Mouse (Mus musculus) lung, postnatal 4 days (tissue): ENCODE data around the gene Bub1.

Source experiments
- DNase-seq, 2 experiments: peaks; one replicate each; pipeline ENCODE4 v3.0.0; 2021

Gene Bub1

GRCm38 (mm10) chr2:127831401-127832102, at the start of gene Bub1:
Gene Bub1, minus strand, starts transcription at chr2:127831865.
- peak; percentile 95 for DNase-seq

DNA sequence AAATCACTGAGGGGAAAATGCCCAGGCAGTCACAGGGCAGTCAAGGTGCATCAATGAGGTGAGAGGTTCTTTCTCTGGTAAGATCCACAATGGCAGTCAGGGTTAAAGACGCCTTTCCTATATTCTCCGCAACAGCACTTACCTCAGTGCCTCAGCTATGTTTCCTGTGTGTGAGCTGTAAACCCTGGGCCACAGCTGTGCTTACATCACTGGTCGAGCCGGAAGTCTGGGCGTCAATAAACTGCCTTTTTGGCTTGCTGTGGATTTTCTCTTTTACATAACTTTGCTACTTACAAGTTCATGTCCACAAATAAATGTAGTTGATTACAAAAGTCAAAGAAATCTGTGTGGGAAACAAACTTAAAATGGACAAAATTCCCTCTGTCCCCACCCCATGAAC, 49.4 kb upstream of the Bub1 start:
- no peak for DNase-seq

- DNase-seq, result no peak
Observed at GRCm38 (mm10) chr2:127864381-127864780, 32.7 kb upstream of the Bub1 start.

GRCm38 (mm10) chr2:127854332-127854991, 22.8 kb upstream of the Bub1 start:
- DNase-seq, result peak; percentile 81 to 94

- no peak for DNase-seq
Observed at GRCm38 (mm10) chr2:127850371-127850770, 18.7 kb upstream of the Bub1 start.

DNA sequence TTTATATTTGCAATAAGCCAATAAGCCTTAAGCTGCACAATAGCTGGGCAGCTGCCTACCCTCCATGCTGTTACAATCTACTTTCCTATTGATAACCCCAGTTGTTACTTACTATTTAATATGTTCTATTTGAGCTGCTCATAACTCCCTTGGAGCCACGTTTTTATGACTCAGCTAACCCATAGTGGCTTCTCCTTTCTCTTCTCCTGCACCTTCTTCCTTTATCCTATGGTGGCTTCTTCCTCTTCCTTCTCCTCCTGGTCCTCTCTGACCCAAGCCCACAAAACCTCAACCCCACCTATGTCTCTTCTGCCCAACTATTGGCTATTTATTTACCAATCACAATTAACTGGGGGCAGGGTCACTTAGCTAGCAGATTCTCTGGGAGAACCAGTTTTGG, 14.9 kb upstream of the Bub1 start:
- no peak for DNase-seq

- DNase-seq, result no peak
Observed at GRCm38 (mm10) chr2:127846008-127846407, 14.3 kb upstream of the Bub1 start.

DNA sequence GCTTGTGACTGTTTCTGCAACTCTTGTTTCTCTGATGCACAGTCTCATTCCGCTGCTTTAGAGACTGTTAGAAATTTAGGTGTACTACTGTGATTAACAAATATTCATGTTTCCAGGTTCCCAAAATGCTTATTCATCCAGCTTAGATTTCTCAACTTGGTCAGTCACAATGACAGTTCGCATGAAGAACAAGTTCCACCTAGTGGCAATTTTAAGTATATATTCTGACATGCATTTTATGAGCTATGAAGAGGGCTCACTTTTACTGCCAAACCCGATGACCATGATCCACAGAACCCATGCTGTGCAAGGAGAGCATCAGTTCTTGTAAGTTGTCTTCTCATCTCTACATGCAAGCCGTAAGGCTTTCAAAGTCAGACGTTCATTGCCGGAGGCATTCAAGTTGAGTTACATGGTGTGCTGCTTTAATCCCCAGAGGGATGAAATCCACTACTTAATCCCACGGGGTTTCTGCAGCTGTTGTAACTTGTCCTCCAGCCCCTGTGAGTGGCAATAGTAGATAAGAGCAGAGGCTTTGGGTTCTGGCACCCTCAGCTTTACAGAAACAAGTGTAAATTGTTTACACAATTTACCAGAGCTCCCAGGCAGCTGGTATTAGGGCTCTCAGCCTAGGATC, 13.8 kb upstream of the Bub1 start:
- no peak for DNase-seq

GRCm38 (mm10) chr2:127842421-127842820, 10.8 kb upstream of the Bub1 start:
- DNase-seq, result no peak

GRCm38 (mm10) chr2:127841402-127841801, 9.7 kb upstream of the Bub1 start:
- DNase-seq, result no peak

DNA sequence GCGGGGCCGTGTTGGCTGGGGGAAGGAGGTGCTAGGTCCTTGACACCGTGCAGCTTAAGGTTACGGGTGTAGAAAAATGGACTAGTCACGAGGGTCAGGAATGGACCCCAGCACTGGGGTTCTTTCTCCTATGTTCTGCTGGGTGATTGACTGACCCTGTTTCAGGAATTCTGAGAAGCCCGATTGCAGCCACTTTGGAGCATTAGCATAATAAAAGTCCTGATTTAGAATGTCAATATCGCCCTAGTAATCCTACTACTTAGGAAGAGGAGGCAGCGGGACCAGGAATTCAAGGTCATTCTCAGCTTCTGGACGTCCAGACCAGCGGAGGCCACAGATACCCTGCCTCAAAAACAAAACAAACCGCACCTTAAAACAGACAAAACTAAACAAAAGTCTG, 7.8 kb upstream of the Bub1 start:
- no peak for DNase-seq

GRCm38 (mm10) chr2:127838576-127838975, 6.9 kb upstream of the Bub1 start, which contains the start of gene Acoxl:
Gene Acoxl, plus strand, starts transcription at chr2:127838876.
- no peak for DNase-seq

- DNase-seq, result no peak
Observed at GRCm38 (mm10) chr2:127832833-127833190, 1.1 kb upstream of the Bub1 start.

DNA sequence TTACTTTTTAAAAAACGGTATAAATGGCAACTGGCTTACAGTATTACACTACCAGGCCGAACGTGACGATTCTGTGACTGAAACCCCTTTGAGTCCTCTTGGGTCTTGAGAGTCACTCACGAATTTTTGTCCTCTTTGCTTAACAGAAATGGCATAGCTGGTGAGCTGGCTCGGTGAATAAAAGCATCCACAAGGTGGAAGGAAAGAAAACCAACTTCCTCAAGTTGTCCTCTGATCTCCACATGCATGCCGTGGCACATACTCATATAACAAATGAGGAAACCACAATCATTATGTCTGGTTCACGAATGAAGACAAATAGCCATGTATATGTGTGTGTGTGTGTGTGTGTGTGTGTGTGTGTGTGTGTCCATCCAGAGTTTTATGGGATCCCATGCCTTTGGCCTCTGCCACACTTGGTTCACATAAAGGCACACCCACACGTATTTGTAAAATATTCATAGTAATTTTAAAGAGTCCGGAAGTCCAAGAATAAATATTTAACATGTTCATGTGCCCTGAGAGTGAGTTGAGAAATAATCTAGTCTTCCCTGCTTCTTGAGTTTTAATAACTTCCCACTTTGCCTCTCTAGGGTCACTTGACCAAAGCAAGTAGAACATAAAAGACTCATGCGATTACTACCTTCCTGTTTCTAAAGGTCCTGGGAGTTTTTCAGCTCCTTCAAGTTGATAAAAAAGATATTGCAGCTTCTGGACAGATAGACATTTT, 603 bp upstream of the Bub1 start:
- no peak for DNase-seq

DNA sequence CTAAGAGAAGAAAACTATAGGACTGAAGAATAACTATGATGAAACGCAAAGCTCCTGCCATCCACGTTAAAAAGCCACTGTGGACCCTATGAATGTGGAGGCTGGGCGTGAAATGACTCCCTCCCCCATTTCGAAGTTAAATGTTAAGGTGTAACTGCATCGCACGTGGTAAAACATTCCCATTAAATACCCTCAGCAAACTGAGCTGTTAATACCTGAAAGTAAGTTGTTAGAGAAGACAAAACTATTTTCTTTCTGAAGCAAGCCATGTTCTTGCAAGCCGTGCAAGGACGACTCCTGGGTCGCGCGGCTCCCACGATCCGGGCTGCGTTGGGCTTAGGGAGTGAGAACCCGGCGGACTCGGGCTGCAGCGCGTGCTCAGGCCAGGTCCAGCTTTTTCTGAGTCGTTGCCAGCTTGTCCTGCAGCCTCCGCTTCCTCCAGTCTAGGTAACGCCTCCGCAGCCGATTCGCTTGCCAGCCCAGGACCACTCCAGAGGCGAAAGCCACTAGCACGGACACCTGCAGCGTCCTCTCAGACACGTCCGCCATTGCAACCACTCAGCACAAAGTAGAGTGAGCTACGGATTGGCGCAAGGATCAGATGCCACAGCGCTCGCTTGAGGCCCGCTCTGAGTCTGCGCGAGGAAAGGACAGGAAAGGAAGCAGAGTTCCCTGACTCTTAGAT, 39.6 kb downstream of the Bub1 start, which contains the start of gene Mtln:
Gene Mtln (minus strand): TSS at position 570 of the 685 bp plus-strand sequence.
- DNase-seq, result peak; percentile 89 to 91

- DNase-seq, result no peak
Observed at GRCm38 (mm10) chr2:127789651-127790270, 41.9 kb downstream of the Bub1 start.

GRCm38 (mm10) chr2:127789138-127789537, 42.5 kb downstream of the Bub1 start:
- no peak for DNase-seq

- peak; percentile 90 for DNase-seq
Observed at GRCm38 (mm10) chr2:127788440-127789116, 43.1 kb downstream of the Bub1 start, which contains the start of gene Nphp1. Gene Nphp1, minus strand, starts transcription at chr2:127788897.

DNA sequence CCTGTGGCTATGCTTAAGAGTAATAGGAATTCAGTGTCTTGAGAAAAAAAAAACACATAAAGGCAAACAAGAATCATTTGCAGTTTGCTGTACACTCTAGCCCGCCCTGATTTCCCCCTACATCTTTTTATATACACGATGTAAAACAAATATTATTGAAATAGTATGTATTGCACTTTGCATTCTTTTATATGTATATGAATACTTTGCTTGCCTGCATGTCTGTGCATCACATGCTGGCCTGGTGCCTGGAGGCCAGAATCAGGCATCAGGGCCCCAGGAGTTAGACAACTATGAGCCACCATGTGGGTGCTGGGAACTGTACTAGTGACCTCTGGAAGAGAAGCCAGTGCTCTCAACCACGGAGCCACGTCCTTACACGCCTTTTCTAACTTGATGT, 44.4 kb downstream of the Bub1 start:
- DNase-seq, result no peak

DNA sequence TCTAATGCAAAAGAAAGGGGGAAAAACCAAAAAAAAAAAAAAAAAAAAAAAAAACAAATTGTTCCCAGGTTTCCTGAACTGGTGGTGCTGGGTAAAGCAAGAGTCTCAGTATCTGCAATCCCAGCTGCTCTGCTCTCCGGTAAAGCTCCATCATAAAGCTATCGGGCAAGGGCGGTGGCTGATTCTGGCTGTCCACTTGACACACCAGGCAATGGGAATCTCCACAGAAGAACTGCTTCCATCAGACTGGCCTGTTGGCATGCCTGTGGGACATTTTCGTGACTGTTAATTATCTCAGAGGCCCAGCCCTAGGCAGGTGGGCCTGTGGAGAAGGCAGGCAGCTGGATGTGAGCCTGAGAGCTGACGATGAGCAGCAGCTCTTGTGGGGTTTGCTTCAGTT, 53.2 kb downstream of the Bub1 start:
- DNase-seq, result no peak

DNA sequence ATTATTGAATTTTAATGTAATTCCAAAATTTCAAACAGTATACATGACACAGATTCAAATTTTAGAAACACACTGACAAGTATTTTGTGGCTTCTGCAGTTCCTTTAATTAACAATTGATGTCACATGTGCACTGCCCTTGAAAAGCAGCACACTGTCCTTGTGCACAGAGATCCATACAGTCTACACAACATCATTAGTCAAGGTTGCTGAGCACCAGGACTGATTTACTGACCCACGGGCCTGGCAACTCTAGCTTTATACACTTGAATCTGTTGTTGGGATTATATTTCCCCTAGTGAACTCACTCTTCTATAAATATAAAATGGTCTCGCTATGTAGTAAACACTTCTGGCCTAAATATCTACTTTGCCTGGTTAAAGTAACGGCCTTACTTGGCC, 56.7 kb downstream of the Bub1 start:
- no peak for DNase-seq

- no peak for DNase-seq
Observed at GRCm38 (mm10) chr2:127774578-127774941, 57.1 kb downstream of the Bub1 start.
